Mouse (Mus musculus): Measurements from ENCODE around the gene Tmem181a.
"Not testable (repeated sequence)": the region's sequence is repeated elsewhere in the genome, so short reads cannot be mapped to it uniquely, and the experiment has no call there.

Tmem181a gene

DNA sequence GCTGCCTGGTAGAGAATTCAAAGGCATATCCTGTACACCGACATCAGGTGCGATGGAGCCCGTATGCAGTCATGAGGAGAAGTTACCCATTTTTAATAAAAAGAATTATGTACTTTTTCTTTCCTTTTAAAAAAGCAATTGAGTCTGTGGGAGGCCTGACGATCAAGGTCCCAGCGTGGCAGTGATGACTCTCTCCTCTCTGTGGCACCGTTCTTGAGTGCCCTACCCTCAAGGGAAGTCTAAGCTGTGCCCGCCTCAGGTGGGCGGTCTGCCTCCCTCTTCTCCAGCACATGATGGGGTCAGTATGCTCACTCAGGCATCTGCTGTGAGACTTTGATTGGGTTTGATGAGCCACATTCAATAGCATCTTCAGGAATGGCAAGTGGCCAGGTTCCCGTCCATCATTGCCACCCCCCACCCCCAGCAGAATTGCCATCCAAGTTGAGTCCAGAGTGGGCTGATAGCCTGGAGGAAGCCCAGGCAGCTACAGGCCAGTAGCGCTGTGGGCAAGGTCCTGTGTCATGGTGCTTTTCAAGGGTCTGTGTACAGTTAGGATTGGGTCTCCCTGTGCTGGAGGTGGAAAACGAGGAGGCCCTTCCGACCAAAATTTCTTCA, 49.1 kb downstream of the Tmem181a start:
- not testable (repeated sequence) for DNase-seq (ENCODE audit: low spot score in 2 of 2)

DNA sequence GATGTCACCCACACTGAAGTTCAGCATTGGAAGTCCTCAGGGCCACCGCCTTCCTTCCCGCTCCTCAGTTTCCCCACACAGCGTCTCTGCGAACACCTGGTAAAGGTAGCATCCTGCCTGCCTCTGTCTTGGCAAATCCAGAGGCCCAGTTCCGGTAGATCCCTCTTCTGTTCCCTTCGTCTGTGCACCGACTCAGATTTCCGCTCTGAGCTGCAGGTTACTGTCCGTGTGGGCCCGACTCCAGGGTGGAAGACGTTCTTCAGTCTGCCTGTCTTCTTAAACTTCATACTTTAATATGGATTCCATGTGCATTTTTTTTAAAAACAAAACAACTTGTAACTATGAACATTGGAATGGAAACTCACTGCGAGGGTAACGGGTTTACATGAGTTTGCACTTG, 49.8 kb downstream of the Tmem181a start:
- DNase-seq (ENCODE audit: low spot score in 2 of 2), result not testable (repeated sequence)

DNA sequence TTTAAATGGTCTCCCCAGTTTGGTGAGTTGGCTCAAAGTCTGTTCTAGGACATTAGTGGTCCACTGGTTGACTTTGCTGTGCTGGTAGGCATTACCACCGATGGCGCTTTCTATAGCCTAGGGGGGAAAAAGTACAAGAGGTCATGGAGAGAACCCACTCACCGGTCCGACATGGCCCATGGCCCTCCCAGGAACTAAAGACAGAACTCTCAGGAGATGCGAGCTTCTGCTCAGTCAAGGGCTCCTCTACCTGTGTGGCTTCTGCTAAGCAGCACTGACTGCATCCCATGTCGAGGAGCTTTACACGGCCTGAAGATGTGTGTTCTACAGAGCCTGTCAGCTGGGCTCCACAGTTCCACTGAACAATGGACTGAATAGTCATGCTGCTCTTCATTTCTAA, 55.1 kb downstream of the Tmem181a start:
- DNase-seq (ENCODE audit: low spot score in 2 of 2), result not testable (repeated sequence)

DNA sequence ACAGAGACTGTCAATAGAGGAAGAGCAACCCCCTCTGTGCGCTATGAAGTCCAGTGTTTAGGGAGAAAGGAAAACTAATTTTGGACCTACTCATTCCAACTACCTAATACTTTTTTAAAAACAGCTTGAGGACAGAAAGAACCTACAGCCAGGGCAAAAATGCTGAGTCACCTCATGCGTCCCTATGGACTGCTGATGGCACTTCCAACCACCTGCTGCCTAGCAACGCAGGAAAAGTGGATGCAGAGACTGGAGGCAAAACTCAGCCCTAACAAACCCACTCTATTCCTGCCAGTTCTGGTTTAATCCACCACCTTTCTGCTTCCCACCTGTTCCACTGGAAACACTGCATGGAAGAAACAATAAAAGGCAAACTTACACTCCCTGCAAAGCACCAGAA, 56.1 kb downstream of the Tmem181a start:
- peak in 1 of 2 experiments; percentile 15 for DNase-seq (ENCODE audit: low spot score in 2 of 2)

DNA sequence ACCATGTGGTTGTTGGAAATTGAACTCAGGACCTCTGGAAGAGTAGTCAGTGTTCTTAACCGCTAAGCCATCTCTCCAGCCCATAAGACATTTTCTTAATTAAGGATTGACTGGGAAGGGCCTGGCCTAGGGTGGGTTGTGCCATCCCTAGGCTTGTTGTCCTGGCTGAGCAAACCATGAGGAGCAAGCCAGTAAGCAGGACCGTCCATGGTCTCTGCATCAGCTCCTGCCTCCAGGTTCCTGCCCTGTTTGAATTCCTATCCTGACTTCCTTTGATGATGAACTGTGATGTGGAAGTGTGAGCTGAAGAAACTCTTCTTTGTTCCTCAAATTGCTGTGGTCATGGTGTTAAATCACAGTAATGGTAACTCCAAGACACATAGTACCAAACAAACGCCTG, 57.8 kb downstream of the Tmem181a start:
- DNase-seq (ENCODE audit: low spot score in 2 of 2), result peak in 1 of 2 experiments; percentile 22

DNA sequence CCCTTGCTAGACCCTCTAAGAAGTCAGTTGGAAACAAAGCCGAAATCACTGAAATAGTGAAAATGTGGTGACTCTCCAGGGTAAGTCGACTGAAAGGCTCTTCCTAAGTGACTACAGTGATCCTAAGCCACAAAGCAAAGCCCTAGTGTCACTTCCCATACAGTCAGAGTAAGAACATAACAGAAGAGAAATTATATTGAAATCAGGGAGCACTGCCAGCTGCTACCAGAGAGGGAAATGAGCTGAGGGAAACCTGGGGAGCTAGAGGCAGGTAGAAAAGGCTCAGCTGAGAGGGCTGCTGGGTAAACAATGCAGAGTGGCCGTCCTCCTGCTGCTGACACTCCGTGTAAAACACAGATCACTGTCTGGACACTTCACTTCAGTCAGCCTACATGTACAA, 59.0 kb downstream of the Tmem181a start:
- DNase-seq (ENCODE audit: low spot score in 2 of 2), result peak in 1 of 2 experiments; percentile 45

DNA sequence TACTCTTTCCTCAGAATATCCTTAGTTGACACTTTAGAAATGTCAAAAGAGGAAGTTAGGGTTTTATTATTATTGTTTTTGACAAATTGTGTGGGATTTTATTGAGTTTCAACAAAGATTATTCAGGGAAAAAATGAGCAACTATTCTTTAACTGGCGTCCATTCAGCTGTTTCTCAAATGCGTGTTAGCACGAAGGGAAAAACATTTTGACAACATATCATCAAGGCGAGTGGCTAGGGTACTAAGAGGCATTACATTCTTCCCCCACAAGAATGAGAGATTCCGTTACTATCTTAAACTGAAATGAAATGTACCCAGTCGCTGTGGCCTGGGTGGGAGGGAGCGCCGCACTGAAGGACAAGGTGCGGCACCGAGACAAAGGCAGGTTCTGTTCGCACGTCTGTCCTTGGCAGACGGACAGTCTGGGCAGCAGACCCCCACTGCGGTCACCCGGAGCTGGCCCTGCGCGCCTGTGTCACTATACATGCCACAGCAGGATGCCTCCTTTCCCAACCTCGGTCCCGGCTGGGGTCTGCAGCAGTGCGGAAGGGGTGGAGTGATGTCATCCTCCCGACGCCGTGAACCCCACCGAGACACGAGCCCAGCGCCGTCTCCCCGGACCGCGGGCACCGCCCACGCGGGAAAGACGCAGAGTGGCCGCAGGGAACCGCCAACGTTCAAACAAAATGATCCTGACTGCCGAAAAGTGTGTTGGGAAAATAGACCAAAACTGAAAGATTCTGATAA, 59.9 kb downstream of the Tmem181a start:
- DNase-seq (ENCODE audit: low spot score in 2 of 2), result peak; percentile 77 to 80

DNA sequence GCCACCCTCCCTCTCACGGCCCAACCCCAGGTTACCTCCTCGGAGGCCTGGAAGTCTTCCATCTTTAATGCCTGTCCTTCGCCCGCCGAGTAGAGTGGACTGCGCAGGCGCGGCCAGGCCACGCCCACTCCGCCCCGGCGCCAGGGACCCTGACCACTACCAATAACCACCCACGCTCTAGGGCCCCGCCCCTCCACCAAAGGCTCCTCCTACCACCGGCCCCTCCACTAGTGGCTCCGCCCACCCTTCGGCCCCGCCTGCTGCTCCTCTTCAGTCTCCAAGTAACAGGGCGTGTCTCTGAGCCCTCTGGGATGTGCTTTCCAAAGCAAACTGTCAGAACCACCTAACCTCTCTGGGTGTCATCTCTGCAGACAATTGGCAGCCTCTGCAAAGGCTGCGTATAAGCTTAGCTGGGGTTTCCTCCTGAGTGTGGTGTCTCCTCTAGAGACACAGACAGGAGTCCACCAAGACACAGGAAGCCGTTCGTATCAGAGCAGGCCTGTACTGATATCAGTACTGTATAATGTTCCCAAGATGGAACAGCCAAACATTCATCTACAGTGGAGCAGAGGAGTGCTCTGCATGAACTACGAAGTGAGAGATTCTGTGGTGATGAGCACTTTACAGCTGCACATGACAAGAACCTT, 60.8 kb downstream of the Tmem181a start, which contains the start of gene Dynlt1a:
TSS of gene Dynlt1a (minus strand) at position 162 of the 647 bp plus-strand sequence.
- peak; percentile 99 for DNase-seq (ENCODE audit: low spot score in 2 of 2)

DNA sequence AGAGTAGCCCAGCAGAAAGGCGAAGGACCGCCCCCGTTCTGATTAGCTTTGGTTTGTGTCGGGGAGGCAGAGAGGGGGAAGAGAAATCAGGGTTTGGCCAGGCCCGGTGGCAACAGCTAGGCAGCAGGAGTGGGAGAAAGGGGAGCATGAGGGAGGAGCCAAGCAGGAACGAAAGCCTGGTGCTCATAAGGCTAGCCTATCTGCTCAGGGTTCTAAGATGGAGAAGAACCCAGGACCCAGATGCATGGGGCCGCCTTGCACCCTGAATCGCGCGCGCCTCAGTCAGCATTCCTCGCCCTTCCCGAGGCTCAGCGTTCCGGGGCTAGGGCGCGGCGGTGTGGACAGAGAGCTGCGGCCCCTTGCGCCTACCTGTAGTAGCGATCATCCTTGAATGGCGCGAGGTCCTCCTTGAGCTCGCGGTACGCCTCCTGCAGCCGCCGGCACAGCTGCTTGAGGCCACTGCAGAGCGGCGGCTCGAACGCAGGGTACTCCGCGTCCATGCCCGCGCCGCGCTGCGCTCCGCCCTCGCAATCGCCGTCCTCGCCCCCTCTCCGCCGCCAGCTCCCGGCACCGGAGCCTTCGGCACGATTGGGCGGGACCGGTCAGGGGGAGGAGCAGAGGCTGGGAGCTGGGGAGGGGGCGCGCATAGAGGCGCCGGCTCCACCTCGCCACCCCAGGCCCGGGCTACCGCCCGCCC, 64.6 kb downstream of the Tmem181a start:
- not testable (repeated sequence) for DNase-seq (ENCODE audit: low spot score in 2 of 2)

DNA sequence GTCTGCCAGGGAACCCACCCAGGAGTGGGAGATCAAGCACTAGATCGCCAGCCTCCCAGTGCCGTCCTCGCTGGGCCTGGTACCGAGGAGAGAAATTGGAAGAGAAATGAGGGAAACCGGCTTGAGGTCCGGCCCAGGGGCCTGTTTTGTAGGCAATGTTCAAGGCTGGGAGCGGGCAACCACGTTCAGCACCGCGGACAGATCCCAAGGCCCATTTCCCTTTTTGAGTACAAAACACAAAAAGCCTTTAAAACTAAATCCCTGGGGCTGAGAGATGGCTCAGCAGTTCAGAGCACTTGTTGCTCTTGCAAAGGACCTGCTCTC, 65.1 kb downstream of the Tmem181a start:
- not testable (repeated sequence) for DNase-seq (ENCODE audit: low spot score in 2 of 2)

DNA sequence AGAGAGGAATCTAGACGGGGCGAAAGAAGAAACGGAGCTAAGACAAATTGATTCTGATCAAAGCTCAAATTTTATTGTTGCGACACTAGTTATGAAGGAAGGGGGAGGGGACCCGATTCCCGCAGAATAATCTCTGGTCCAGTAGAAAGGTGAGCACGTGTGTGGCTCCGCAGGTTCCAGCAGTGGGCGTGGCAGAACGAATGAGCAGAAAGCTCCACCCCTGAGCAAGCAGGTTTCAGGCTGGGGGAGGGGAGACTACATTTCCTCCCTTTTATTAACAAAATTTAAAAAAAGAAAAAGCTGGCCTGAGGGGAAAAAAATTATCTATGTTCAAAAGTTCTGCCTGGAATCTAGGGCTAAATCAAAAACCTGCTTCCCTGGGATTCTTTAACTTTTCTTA, 68.4 kb downstream of the Tmem181a start:
- not testable (repeated sequence) for DNase-seq (ENCODE audit: low spot score in 2 of 2)

DNA sequence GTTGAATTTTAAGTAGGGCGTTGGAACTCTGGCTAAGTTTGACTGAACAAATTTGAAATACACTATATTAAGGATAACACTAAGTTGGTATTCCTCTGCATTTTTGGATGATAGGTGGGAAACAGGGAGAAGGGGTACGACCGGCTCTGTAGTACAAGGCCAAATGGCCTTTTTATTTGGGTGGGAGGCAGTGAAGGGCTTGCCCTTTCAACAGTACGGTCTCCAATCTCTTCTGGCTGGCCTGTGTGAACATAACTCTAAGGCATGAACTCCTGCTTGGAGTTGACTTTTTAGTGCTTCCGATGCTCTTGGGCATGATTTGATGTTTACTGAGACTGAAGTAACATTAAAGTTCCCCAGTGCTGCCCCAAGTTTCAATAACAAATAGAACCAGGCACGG, 68.9 kb downstream of the Tmem181a start:
- DNase-seq (ENCODE audit: low spot score in 2 of 2), result peak in 1 of 2 experiments; percentile 10

DNA sequence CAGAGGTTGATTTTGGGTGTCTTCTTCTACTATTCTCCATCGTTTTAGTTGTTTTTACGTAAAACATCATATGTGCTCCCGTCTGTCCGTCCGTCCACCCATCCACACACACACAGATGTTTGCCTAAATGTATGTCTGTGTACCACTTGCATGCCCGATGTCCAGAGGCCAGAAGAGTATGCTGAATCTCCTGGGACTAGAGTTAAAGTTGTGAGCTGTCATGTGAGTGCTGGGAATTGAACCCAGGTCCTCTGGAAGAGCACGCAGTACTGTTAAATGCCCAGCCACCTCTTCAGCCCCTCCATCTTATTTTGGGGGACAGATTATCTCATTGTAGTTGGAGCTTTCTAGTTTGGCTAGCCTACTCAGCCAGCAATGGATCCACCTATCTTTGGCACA, 70.9 kb downstream of the Tmem181a start:
- peak in 1 of 2 experiments; percentile 10 for DNase-seq (ENCODE audit: low spot score in 2 of 2)

DNA sequence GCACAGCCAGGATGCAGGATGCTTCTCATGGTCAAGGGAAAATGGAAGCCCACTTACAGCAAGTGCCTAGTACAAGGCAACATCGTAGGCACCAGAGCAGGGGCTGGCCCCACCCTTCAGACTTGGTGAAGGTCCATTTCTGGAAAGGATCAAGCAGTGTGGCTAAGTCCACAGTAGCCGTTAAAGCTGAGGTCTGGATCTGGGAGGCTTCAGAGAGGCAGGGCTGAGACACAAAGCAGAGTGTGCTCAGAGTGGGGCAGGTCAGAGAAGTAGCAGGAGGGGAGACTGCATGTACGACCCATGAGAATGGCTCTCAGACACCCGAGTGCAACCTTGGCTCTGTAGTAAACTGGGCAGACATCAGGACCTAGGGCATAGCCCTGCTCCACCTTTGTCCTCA, 72.3 kb downstream of the Tmem181a start:
- not testable (repeated sequence) for DNase-seq (ENCODE audit: low spot score in 2 of 2)

DNA sequence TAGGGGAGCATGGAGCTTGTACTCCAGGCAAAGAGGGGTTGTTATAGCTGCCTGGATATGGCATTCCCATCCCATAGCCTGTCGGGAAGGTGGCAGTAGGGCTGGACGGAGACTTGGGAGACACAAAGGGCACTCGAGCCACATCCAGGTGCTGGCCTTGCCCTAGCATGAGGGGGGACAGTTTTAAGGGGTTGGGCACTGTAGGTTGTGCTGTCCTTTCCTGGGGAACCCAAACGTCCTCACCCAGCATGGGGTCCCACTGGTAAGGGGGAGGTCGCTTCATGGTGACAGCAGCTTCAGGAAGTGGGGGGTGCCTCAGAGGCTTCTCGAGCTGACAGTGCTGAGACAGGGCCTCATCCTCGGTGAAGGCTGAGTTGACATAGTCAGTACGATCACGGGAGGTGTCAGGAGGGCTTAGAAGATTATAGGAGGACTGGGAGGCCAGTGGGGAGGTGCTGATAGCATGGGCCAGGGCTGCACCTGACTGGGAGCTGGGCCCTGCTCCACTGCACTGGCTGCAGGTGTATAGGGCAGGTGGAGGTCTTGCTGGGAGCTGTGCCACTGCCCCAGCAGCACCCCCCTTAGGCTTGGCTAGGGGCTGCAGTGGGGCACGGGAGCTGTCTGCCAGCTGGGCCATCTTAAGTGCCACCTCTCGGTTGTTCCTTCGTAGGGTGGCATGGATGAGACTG, 86.1 kb downstream of the Tmem181a start:
- DNase-seq (ENCODE audit: low spot score in 2 of 2), result not testable (repeated sequence)

DNA sequence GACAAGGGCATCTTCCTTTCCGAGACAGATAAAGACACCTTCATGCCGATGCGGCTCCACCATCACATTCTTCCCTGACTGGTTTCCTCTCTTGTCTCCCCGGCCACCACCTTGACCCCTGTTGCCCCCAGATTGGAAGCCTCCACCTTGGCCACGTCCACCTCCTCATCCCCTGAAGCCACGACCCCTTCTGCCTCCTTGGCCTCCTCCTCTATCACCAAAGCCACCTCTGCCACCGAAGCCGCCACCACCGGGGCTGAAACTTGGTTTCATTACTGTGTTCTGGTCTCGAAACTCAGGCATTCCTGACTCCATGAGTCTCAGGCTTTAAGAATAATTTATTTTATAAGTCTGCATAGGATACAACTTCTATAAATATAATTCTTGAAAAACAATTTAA, 98.6 kb downstream of the Tmem181a start:
- peak in 1 of 2 experiments; percentile 11 for DNase-seq (ENCODE audit: low spot score in 2 of 2)

All from spleen, postnatal 10 days (tissue).